Mouse (Mus musculus) brain, embryonic 14.5 days (tissue): ENCODE measurements around the gene 5031439G07Rik. TPM values are rescaled to one million over a fixed set of nuclear protein-coding genes. Genes with fewer than 3 reads are reported as not detected.
"Not testable (repeated sequence)": the region's sequence is repeated elsewhere in the genome, so short reads cannot be mapped to it uniquely, and the experiment has no call there.

Experiments
- DNase-seq: peaks from one replicate; pipeline ENCODE4 v3.0.0-alpha.2; 2011; ENCODE audit warnings: low read depth
- CTCF ChIP-seq: fragments of 200-500 bp; IDR thresholded peaks from 2 replicates; pipeline ENCODE4 v1.5.1; 2012; ENCODE audit warnings: inconsistent platforms, mild to moderate bottlenecking, moderate library complexity, borderline replicate concordance; ENCODE audit not compliant: insufficient read depth, insufficient read length; ENCODE audit errors: extremely low read depth
- POLR2A ChIP-seq: fragments of 200-500 bp; IDR thresholded peaks from 2 replicates; pipeline ENCODE4 v1.6.1; 2012; ENCODE audit warnings: mild to moderate bottlenecking, inconsistent platforms, borderline replicate concordance; ENCODE audit not compliant: poor library complexity, insufficient read depth, insufficient read length, severe bottlenecking; ENCODE audit errors: extremely low read depth
- polyA plus RNA-seq: library from polyadenylated mRNA; depleted of rRNA; stranded (reverse); fragments of >200 nt; gene quantifications from 2 replicates; pipeline ENCODE4 v1.2.3, GENCODE M21; 2012

The 5031439G07Rik gene
- polyA plus RNA-seq, 1 experiment, result 69.9 TPM

- TF ChIP-seq POLR2A, result no peak
- no peak for TF ChIP-seq CTCF
- DNase-seq, result peak; percentile 28
Measured at GRCm38 (mm10) chr15:84934901-84935300, 53.5 kb downstream of the 5031439G07Rik start.

DNA sequence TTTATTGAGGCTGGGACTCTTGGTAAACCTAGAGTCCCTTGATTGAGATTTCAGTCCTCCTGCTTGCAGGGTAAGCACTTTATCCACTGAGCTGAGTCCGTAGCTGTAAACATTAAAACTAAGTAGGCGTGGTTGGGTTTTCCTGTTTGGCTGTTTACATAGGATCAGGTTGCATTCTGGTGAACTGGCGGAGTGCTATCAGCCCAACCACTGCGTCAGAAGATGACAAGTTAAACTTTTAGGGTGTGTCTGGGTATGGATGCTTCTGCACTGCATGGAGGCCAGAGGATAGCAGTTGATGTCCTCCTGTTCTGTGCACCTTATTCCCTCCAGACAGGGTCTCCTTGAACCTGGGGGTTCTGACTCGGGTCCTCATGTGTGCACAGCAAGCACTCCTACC is 56.0 kb downstream of the 5031439G07Rik start:
- no peak for DNase-seq
- TF ChIP-seq CTCF, result no peak
- TF ChIP-seq POLR2A, result no peak

DNA sequence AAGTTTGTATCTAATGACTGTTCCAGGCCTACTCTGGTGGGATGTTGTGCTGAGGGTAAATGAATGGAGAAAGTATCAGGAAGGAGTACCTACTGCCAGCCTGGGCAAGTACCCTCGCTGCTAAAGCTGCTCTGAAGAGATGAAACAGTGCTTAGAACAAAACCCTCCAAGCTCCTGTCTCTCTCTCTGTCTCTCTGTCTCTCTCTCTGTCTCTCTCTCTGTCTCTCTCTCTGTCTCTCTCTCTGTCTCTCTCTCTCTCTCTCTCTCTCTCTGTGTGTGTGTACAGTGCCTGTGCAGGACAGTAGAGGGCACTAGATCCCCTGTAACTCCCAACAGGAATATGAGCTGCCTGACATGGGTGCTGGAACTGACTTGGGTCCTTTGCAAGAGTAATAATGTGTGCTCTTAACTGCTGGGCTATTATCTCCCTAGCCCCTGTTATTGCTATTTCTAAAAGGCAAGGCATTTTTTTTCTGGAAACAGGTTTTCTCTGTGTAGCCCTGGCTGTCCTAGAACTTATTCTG is 62.8 kb downstream of the 5031439G07Rik start:
- DNase-seq, result peak; percentile 52
- TF ChIP-seq CTCF (peak; percentile 42; the same call in 1 of the 2 replicates), POLR2A (no peak)

GRCm38 (mm10) chr15:84924781-84925315 is 63.5 kb downstream of the 5031439G07Rik start:
- peak; percentile 77 for DNase-seq
- TF ChIP-seq POLR2A (no peak), CTCF (peak; percentile 34; the same call in 1 of the 2 replicates)

GRCm38 (mm10) chr15:84923508-84924181 is 64.7 kb downstream of the 5031439G07Rik start:
- TF ChIP-seq CTCF, result no peak
- peak; percentile 23 for DNase-seq

GRCm38 (mm10) chr15:84922884-84923507 is 65.4 kb downstream of the 5031439G07Rik start, which contains the start of gene Nup50:
Nup50 (plus strand) TSS chr15:84923411.
- peak; percentile 99 for DNase-seq
- TF ChIP-seq POLR2A (peak; percentile 66; the same call in 1 of the 2 replicates), CTCF (no peak)

DNA sequence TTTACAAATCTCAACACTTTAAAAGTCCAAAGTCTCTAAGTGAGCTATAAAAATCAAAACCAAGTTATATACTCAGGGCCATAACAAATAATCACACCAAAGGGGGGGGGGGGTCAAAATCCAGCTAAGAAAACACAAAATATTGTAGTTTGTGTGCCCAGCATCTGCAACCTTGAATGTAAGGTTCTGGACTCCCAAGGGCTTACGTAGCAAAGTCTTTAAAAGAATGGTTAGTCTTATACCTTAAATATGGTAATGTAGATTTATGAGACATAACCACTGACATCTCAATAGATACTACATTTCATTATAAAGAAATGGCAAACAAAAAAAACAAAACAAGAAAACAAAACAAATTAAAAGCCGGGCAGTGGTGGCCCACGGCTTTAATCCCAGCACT is 68.4 kb downstream of the 5031439G07Rik start, which contains the start of gene Gm29666:
Gm29666 (minus strand) TSS at position 101 of the 400 bp plus-strand sequence.
- no peak for TF ChIP-seq CTCF
- TF ChIP-seq POLR2A, result no peak
- DNase-seq, result no peak

- TF ChIP-seq CTCF, result no peak
- no peak for TF ChIP-seq POLR2A
- DNase-seq, result peak; percentile 56
Measured at GRCm38 (mm10) chr15:84913201-84913600, 75.2 kb downstream of the 5031439G07Rik start.

DNA sequence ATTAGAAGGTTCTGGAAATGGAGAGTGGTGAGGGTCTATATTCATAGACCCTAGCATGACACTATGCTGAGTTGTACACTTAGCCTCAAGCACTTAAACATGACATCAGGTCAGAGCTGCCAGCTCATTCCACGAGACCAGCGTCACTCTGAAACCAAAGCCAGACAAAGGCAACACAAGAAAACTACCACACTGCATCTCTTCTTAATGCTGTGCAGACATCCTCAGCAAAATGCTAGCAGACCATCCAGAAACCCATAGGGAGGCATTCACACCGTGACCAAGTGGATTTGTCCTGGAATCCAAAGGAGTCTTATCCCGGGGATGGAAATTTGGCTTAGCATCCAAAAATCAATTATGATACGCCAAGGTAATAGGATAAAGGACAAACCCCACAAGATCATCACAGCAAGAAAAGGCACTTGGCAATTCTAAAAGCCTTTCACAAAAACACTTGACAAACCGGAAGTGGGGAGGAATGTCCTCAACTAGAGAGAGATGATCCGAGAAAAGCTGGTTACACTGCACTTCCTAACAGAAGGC is 84.4 kb downstream of the 5031439G07Rik start:
- peak; percentile 53 for DNase-seq
- TF ChIP-seq POLR2A (no peak), CTCF (no peak)

- DNase-seq, result peak; percentile 94
- TF ChIP-seq POLR2A (no peak), CTCF (no peak)
Measured at GRCm38 (mm10) chr15:84898077-84898476, 90.3 kb downstream of the 5031439G07Rik start.

- TF ChIP-seq CTCF (no peak), POLR2A (no peak)
- DNase-seq, result no peak
Measured at GRCm38 (mm10) chr15:84896664-84897063, 91.7 kb downstream of the 5031439G07Rik start.

GRCm38 (mm10) chr15:84896216-84896615 is 92.1 kb downstream of the 5031439G07Rik start:
- DNase-seq, result not testable (repeated sequence)
